Mouse (Mus musculus) heart, adult 2 months (tissue): ENCODE data around the gene Tuba1c. TPM values are rescaled to one million over a fixed set of nuclear protein-coding genes. Genes with fewer than 3 reads are reported as not detected.

Source experiments
- DNase-seq, 2 experiments: peaks; one replicate each; pipeline ENCODE4 v3.0.0; 2021
- H3K27ac ChIP-seq: fragments of 200-600 bp; 2 replicates; pipeline ENCODE4 v1.8.1; 2022
- H3K27me3 ChIP-seq: fragments of 200-500 bp; 2 replicates; pipeline ENCODE4 v1.6.1; 2012; ENCODE audit warnings: mild to moderate bottlenecking, low read length, inconsistent platforms, mixed read lengths; ENCODE audit not compliant: control insufficient read depth, insufficient read depth
- H3K36me3 ChIP-seq: fragments of 200-500 bp; 2 replicates; pipeline ENCODE4 v1.6.1; 2012; ENCODE audit warnings: low read length, inconsistent platforms; ENCODE audit not compliant: control insufficient read depth, insufficient read depth
- H3K4me1 ChIP-seq: fragments of 200-500 bp; 2 replicates; pipeline ENCODE4 v1.6.1; 2011; ENCODE audit warnings: low read length; ENCODE audit not compliant: control insufficient read depth, insufficient read depth
- H3K4me3 ChIP-seq: fragments of 200-600 bp; 2 replicates; pipeline ENCODE4 v1.8.1; 2022
- H3K79me2 ChIP-seq: fragments of 200-500 bp; replicated peaks from 2 replicates; pipeline ENCODE4 v1.6.1; 2012; ENCODE audit warnings: mild to moderate bottlenecking, inconsistent platforms, low read length, moderate library complexity, mixed read lengths; ENCODE audit not compliant: control insufficient read depth, insufficient read depth
- H3K9ac ChIP-seq: fragments of 200-500 bp; 2 replicates; pipeline ENCODE4 v1.6.1; 2012; ENCODE audit warnings: low read depth, mild to moderate bottlenecking, control low read depth, inconsistent platforms, low read length, mixed read lengths
- CTCF ChIP-seq: fragments of 200-600 bp; IDR thresholded peaks from 2 replicates; pipeline ENCODE4 v1.8.1; 2022; ENCODE audit warnings: antibody characterized with exemption, mild to moderate bottlenecking, moderate library complexity
- EP300 ChIP-seq: fragments of 200-500 bp; IDR thresholded peaks from 2 replicates; pipeline ENCODE4 v1.6.1; 2011; ENCODE audit warnings: low read depth, low read length, control low read depth; ENCODE audit not compliant: insufficient read depth
- POLR2A ChIP-seq: fragments of 200-500 bp; IDR thresholded peaks from 2 replicates; pipeline ENCODE4 v1.6.1; 2011; ENCODE audit warnings: mild to moderate bottlenecking, low read depth, low read length, control low read depth; ENCODE audit not compliant: insufficient read depth
- WGBS: fragments of 180-500 bp; shearing (Covaris S2); methylation state at CpG from one replicate; pipeline ENCODE4 v1.1.7; 2018; 5-methylcytosine and 5-hydroxymethylcytosine counted together
- intact Hi-C: fragments of 180-260 bp; cut with DNase I; formaldehyde crosslinking; loops from one replicate; pipeline ENCODE4 v1.15.1; 2025
- polyA plus RNA-seq: library from polyadenylated mRNA; depleted of rRNA; stranded (reverse); fragments of >200 nt; gene quantifications from 2 replicates; pipeline ENCODE4 v1.2.3, GENCODE M21; 2012
- total RNA-seq, 2 experiments: library from RNA; stranded (reverse); gene quantifications; 2 replicates each; pipeline ENCODE4 v1.2.3; 2021

Tuba1c gene
- total and polyA plus RNA-seq, 3 experiments: 30.1 to 58.6 (median 39.0) TPM

DNA sequence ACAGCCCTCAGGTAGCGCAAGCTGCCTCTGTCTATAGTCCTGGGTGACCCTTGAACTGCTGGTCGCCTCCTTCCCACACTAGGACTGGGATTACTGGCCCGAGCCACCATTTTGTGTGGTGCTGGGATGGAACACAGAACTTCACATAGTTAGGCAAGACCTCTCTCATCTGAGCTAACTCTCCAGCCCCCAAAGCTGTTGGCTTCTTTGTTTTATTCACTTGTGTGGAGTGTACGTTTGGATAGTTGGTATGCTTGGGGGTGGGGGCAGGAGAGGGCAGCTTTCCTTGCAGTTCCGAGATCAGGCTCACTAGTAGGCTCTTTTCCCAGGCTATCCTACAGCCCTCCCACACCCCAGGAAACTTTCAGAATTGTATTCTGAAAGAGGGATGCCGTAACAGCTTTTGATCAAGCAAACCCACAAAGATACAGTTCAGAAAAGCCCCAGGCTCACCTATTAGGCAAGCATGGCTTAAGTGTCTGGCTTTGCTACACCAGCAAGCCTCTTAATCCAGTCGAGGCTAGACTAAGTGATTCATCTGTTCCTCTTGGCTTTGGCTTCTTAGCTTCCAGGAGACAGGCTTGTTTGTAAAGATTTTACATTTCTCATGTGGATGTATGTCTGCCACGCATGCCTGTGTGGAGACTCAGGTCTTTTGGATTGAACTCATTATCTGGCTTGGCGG is 2.5 kb downstream of the Tuba1c start:
- H3K27ac ChIP-seq: no peak overlapping the region
- no peaks in the 10 kb centered on the region for H3K27me3 ChIP-seq
- peaks cover 9% of the 10 kb centered on the region for H3K36me3 ChIP-seq
- TF ChIP-seq EP300 (no peak), POLR2A (no peak), CTCF (no peak)
- H3K9ac ChIP-seq: no peak overlapping the region
- H3K4me1 ChIP-seq: peaks cover 6% of the 10 kb centered on the region
- intact Hi-C loops: no loop called here
- no peak for DNase-seq
- 66% methylated on average over 9 of the region's 9 CpGs for WGBS
- H3K4me3 ChIP-seq: no peak overlapping the region
- H3K79me2 ChIP-seq: no peaks in the 10 kb centered on the region; the same call in 1 of the 2 replicates

DNA sequence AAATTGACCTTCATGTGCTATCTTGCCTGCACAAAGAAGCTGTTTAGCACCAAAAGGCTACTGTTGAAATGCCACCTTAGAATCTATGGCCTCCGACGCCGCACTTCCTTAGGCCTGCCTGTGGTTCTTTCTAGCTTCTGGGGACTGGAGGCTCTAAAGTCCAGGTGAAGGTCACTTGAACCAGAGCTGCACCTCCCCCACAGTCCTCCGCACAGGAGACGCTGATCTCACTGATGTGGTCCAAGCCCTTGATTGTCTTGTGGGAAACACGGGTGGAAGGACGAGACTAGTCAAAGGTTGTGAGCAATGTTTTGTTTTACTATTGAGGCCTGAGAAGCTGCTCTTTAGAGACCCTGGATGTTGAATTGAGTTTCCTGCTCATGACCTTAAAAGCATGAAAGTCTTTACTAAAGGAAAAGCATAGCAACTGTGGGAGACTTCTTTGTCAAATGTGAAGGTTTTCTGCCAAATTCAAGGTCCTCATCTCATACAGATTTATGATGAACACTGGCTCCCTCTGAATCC is 3.1 kb downstream of the Tuba1c start:
- H3K27me3 ChIP-seq: no peaks in the 10 kb centered on the region
- H3K36me3 ChIP-seq: peaks cover 9% of the 10 kb centered on the region
- DNase-seq: no peak
- no peak overlapping the region for H3K9ac ChIP-seq
- intact Hi-C loops: no loop called here
- H3K4me3 ChIP-seq: no peak overlapping the region
- 49% methylated on average over 7 of the region's 7 CpGs for whole genome bisulfite sequencing
- no peaks in the 10 kb centered on the region; the same call in 1 of the 2 replicates for H3K79me2 ChIP-seq
- TF ChIP-seq CTCF: no peak
- no peak for TF ChIP-seq POLR2A
- no peak for TF ChIP-seq EP300
- no peak overlapping the region for H3K27ac ChIP-seq
- H3K4me1 ChIP-seq: peaks cover 6% of the 10 kb centered on the region

DNA sequence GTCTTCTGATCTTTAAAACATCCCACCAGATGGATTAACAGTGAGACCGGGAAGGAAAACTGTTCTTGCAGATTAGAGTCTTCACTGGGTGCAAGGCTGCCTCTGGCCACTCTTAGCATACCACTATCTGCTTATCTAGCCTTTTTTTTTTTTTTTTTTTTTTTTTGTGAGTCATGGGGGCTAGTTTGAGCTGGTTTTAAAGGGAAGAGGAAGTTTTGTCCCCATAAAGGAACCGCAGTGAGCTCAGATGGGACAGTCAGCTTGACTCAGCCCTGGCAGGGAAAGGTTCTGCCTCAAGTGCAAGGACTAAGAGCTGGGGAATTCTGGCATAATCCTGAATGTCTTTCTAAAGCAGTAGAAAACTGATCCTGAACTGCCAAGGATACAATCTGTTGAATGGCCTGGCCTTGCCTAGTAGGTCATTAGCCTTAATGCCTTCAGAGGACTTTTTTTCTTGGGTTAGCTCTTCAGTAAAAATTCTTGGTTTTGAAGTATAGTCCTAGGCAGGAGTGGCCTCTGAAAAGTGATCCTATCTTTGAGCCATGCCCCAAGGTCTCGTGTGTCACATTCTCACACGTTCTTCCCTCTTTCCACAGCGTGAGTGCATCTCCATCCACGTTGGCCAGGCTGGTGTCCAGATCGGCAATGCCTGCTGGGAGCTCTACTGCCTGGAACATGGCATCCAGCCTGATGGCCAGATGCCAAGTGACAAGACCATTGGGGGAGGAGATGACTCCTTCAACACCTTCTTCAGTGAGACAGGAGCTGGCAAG is 4.0 kb downstream of the Tuba1c start:
- H3K27ac ChIP-seq: no peak overlapping the region
- H3K79me2 ChIP-seq: no peaks in the 10 kb centered on the region; the same call in 1 of the 2 replicates
- peaks cover 9% of the 10 kb centered on the region for H3K36me3 ChIP-seq
- H3K4me3 ChIP-seq: no peak overlapping the region
- H3K27me3 ChIP-seq: no peaks in the 10 kb centered on the region
- TF ChIP-seq CTCF (no peak), POLR2A (no peak)
- peaks cover 6% of the 10 kb centered on the region for H3K4me1 ChIP-seq
- 51% methylated on average over 7 of the region's 7 CpGs for WGBS
- no peak overlapping the region for H3K9ac ChIP-seq
- intact Hi-C loops: no loop called here
- no peak for DNase-seq

DNA sequence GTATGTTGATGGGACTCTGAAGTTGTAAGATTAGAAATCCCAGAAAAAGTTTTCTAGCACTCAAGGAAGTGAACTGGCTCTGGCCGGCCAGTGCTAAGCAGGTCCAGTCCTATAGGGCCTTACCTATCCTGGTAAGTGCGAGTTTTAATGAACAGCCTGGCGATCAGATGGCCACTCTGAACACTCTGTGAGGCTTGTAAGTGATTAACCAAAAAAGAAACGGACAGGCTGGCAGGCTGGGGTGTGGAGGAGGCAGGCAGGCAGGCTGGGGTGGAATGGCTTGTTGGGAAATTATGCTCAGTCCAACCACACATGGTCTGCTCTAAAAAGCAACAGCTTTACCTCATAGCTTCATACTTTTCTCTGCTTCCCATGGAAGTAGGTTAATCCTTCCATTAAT is 5.7 kb downstream of the Tuba1c start:
- peaks cover 6% of the 10 kb centered on the region for H3K4me1 ChIP-seq
- no peaks in the 10 kb centered on the region for H3K27me3 ChIP-seq
- no peak overlapping the region for H3K4me3 ChIP-seq
- intact Hi-C loops: no loop called here
- H3K27ac ChIP-seq: no peak overlapping the region
- peaks cover 9% of the 10 kb centered on the region for H3K36me3 ChIP-seq
- H3K79me2 ChIP-seq: no peaks in the 10 kb centered on the region; the same call in 1 of the 2 replicates
- 68% methylated on average over 4 of the region's 4 CpGs for whole genome bisulfite sequencing
- DNase-seq: no peak
- H3K9ac ChIP-seq: no peak overlapping the region
- TF ChIP-seq EP300 (no peak), POLR2A (no peak), CTCF (no peak)

DNA sequence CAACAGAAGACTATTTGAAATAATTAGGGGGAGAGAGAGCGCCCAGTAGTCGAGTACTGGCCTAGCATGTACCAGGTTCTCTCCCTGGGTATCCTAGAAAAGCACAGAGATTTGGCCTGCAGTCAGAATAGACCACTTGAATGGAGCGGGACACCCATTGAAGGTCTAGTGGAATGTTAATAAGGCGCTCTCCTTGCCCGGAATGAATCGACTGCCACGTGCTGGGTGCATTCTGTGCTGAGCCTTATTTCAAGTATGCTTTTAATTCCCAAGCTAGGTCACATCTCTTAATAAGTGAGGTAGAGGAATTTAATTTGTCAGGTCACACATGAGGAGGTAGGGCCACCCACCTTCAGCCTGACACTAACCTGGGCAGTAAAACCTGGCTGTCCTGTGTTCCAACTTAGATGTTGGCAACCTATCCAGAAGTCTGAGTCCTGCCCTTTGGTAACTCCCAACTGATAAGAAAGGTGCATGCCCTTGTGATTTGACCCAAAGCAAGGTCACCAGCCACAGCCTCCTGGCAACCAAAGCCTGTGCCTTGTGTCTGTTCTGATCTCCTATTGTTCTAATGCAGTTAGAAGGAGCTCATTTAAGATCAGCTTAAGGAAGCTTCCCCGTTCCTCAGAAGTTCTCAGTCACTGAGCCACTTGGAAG is 6.7 kb downstream of the Tuba1c start:
- peak overlapping the region; percentile 18; the same call in 1 of the 2 replicates for H3K27ac ChIP-seq
- H3K36me3 ChIP-seq: peaks cover 9% of the 10 kb centered on the region
- intact Hi-C loops: no loop called here
- TF ChIP-seq EP300 (no peak), POLR2A (no peak), CTCF (no peak)
- no peak overlapping the region for H3K4me3 ChIP-seq
- 73% methylated on average over 8 of the region's 8 CpGs for WGBS
- no peak overlapping the region for H3K9ac ChIP-seq
- no peaks in the 10 kb centered on the region for H3K27me3 ChIP-seq
- DNase-seq: peak in 1 of 2 experiments; percentile 59
- H3K4me1 ChIP-seq: peaks cover 6% of the 10 kb centered on the region
- H3K79me2 ChIP-seq: no peaks in the 10 kb centered on the region; the same call in 1 of the 2 replicates
